Mouse (Mus musculus) WW6 (cell line): ENCODE measurements around the gene C130074G19Rik.

Source experiments
- DNase-seq: peaks from one replicate; pipeline ENCODE4 v3.0.0-alpha.2; 2013; ENCODE audit warnings: low read depth, low spot score

Gene C130074G19Rik

GRCm38 (mm10) chr1:184882281-184883268 is at the start of gene C130074G19Rik:
C130074G19Rik (minus strand) TSS chr1:184883218.
- peak; percentile 75 for DNase-seq

- DNase-seq = no peak
Observed at GRCm38 (mm10) chr1:184931097-184931496, 48.1 kb upstream of the C130074G19Rik start.

- DNase-seq = no peak
Observed at GRCm38 (mm10) chr1:184928382-184928781, 45.4 kb upstream of the C130074G19Rik start.

DNA sequence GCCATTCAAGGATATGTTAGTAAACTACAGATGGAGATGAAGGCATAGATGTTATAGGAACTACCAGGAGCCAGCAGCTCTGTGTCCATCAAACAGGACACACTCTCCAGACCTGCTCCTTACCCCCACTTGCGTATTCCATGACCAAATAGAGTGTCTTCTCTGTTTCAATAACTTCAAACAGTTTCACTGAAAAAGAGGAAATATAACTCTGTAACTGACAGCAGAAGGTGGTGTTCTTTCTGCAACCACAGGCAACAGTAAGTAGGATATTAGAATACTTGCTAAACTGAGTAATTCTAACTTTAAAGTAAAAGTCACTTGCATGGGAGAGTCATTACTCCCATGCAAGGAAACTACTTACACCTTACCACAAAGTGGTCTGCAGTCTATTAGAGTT is 44.9 kb upstream of the C130074G19Rik start:
- no peak for DNase-seq

DNA sequence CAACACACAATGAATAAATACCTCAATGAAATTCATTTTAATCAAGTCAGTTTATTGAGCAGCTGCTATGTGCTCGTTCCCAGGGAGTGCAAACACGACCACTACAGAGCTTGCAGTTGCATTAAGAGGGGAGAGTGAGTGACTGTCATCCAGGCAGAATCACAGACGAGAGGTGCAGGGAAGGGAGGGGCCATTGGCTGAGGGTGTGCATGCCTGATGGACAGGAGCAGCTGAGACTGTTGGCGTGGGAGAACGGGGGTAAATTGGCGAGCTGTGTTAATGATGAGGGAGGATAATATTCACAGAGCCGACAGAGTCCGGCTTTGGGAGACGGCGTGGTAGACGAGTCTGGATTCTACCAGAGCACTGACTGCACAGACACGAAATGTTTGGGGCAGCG is 39.8 kb upstream of the C130074G19Rik start:
- no peak for DNase-seq

- DNase-seq = no peak
Observed at GRCm38 (mm10) chr1:184920057-184920456, 37.0 kb upstream of the C130074G19Rik start.

DNA sequence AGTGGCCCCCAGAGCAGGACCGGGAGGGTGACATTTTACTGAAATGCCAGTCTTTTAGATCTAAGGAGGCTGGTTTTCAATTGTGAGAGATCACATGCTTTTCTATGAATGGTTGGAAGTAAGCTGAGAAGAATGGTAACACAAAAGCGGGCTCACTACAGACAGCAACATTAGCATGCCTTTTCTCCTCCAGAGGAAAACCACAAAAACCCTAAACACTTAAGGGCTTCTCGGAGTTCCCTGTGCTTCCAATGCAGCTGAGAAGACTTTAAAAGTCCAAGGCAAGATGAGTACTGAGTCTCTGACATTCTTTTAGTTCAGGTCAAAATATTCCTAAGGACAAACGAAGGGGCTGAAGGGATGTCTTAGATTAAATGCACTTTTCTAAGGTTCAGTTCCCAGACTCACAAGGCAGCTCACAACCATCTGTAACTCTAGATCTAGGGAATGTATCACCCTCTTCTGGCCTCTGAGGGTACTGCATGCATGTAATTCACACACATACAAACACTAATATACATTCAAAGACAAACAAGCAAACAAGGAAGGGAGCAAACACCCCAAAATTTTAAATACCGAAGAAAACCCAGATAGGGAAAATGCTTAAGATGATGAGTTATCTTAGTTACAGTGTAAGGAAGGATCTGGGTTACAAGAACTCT is 35.3 kb upstream of the C130074G19Rik start:
- DNase-seq = no peak

DNA sequence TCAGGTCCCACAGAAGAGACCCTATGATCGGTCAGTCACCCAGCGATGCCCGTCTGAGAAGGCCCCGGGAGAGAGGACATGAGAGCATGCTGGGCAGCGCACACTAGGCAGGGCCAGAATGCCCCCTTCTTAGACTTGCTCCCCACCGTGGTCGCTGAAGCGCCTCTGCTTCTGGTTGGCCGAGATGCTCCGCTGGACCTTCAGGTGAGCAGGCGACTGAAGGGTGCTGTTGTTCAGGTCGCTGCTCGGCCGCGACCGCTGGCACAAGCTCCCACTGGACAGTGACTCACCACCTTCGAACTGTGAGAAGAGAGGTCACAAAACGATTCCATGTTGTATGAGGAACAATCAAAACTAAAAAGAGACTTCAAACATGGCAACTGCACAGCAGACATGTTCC is 29.3 kb upstream of the C130074G19Rik start:
- no peak for DNase-seq

GRCm38 (mm10) chr1:184911861-184912260 is 28.8 kb upstream of the C130074G19Rik start:
- DNase-seq = no peak

- no peak for DNase-seq
Observed at GRCm38 (mm10) chr1:184908558-184908957, 25.5 kb upstream of the C130074G19Rik start.

- no peak for DNase-seq
Observed at GRCm38 (mm10) chr1:184905904-184906745, 23.1 kb upstream of the C130074G19Rik start.

DNA sequence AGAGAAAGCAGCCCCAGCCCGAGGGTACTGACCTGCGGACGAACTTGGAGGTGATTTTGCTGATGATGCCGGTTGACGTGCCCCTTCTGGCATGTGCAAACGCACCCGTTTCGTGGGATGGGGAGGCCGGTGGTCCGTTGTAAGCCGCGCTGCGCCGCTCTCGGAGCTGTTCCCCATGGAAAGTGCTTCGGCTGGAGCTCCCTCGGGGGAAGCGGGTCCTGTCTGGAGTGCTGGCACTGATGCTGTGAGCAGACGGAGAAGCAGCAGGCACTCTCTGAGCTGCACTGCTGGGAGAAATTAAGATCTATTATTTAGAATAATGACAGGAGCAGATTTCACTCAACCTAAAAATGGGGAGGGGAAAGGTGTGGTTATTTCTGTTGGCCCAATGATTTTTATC is 22.4 kb upstream of the C130074G19Rik start:
- DNase-seq = no peak

DNA sequence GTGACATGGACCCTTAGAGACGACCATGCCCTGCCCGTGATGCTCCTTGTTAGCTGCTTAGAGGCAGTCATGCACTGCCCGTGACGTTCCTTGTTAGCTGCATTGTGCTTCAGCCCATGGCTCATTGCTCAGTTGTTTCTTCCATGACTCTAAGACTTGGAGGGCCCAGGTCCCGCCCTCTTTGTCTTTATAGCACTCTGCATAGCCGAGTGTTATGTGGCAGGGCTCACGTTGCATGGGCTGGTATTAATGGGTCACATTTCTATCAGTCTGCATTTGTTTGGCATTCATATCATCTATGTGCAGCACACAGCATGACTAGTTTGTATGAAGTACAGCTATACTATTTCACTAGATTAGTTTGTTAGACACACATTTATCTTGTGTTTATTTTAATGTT is 20.7 kb upstream of the C130074G19Rik start:
- DNase-seq = no peak

DNA sequence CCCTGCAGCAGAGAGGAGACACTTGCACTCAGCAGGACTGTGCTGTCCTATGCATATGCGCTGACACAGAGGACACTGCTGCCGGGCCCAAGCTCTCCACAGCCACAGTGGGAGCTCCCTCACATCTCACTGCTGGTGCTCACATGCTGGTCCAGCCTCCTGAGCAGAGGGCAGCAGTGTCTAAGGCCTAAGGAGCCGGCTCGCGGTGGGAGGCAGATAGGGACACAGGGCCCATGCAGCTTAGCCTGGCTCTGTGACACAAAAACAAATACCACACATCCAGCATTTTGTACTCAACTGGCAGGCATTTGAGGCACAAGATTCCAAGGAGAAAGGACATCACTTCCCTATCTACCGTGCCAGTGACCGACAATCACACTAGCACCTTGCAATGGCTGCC is 19.9 kb upstream of the C130074G19Rik start:
- DNase-seq = no peak

DNA sequence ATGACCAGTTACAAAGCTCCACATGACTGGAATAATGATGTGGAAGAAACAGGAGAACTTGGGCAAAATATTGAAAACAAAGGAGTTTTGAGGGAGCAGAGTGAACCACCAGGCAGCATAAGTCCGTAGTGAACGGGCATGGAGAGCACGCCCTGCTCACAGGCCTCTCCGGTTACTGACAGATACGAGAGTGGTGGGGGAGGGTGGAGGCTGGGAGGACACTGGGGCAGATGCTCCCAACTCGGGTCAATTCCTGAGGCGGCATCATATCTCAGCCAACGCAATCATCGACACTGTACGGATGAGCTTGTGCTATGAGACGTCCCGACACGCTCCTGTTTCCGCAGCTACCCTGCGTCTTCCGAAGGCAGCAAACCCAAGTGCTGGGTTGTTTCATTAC is 14.3 kb upstream of the C130074G19Rik start:
- DNase-seq = no peak

DNA sequence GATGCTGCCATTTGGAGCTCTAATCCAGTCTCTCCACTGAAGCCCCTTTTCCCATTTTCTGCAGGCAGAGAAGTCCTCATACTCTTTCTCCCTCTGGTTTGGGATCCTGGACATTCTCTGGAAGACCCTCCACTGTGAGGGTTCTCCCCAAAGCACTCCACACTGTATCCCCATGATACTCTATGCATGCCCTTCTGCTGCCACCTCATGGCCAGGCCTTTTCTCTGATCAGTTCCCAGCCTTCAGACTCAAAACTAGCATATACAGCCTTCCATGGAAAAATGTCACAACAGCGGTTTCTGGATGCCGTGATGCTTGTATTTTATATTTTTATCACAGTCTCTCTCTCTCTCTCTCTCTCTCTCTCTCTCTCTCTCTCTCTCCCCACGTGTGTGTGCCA is 9.0 kb upstream of the C130074G19Rik start:
- no peak for DNase-seq

- DNase-seq = no peak
Observed at GRCm38 (mm10) chr1:184889454-184889853, 6.4 kb upstream of the C130074G19Rik start.

GRCm38 (mm10) chr1:184886160-184886559 is 3.1 kb upstream of the C130074G19Rik start:
- DNase-seq = no peak

DNA sequence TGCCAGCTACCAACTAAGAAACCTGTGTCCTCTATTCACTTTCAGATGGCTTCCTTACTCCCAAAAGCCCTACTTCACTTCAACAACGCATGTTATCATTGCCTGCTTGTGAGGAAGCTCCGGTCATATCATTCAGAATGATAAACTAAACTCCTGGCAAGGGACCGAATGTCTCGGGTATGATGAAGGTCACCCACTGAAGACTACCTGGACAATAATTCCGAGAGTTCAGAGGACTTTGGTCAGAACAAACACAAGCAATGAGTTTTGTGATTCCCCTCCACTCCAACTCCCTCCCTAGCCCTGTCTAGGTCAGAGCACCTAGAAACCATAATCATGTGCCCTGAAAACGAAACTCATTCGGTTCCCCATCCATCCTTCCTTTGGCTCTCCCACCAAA is 1.2 kb downstream of the C130074G19Rik start:
- no peak for DNase-seq

DNA sequence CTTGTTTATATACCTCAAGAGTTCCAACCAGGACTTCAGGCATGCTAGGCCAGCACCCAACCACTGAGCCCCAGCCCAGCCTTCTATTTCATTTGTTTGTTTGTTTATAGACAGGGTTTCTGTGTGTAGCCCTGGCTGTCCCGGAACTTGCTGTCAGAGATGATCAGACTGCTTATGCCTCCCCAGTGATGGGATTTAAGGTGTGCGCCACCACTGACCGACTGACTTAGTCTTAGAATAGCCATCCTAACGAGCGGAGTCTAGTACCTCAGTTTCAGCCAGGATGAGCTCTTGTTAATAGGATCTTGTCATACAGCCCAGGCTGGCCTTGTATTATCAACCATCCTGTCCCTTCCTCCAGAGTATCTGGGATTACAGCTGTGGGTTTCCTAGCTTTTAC is 1.8 kb downstream of the C130074G19Rik start:
- DNase-seq = no peak

DNA sequence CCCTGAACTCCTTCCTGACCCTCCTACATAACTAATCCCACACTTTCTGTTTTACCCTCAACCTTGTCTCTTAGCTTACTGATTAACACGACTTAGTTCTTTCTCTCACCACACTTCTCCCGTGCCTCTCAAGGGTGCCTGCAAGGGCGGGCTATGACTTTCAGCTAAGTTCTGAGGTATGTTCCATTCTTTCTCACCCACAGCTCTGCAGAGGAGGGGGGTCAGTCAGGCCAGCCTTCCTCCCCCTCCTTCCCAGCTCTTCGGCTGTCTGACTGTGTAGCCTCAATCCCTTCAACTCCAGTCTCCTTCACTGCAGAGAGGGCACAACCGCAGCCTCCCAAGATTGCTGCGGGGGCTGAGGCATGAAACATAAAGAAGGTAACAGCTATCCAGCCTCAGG is 4.2 kb downstream of the C130074G19Rik start:
- DNase-seq = no peak

- DNase-seq = no peak
Observed at GRCm38 (mm10) chr1:184877306-184877705, 5.7 kb downstream of the C130074G19Rik start.
